Mouse (Mus musculus): Measurements from ENCODE around the gene Ropn1.
A peak's percentile ranks its signal among the peaks of the same experiment; 100 is the strongest.

The Ropn1 gene

DNA sequence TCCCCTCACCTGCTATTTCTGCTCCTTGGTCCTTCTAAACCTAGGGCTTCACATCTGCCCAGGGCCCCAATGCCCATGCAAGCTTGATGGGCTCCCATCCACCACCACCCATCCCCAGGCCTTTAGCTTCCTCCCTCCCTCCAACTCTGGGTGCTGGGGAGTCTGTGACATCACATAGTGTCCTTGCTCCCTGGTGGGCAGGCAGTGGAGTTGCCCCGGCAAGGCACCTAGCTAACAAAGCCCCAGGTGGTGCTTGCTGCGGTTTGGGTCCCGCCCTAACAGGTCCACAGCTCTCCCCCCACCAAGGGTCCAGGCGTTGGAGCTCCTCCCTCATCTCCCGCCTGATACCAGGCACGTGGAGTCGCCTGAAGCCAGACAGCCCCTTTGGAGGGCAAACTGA is at the start of gene Ropn1:
Gene Ropn1 (plus strand): TSS at position 301 of the 400 bp plus-strand sequence.
- DNase-seq (ENCODE audit: low spot score): no peak

DNA sequence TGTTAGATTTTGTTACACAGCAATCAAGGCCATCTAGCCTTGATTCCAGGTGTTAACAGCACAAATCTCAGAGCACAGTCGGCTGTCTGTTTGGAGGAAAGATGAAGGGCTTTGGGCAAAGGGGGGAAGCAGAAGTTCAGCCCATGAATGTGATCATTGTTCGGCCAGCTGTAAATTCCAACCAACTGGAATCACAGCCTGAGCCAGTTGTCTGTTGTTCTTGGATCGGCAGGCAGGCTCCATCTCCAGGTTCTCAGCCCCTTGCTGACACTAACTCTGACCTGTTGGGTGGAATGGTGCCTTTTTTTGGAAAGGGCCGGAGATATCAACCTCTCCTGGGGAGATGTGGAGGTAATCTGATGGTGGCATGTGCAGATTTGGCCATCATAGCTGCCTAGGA is 47.8 kb upstream of the Ropn1 start:
- DNase-seq (ENCODE audit: low spot score): peak; percentile 14

DNA sequence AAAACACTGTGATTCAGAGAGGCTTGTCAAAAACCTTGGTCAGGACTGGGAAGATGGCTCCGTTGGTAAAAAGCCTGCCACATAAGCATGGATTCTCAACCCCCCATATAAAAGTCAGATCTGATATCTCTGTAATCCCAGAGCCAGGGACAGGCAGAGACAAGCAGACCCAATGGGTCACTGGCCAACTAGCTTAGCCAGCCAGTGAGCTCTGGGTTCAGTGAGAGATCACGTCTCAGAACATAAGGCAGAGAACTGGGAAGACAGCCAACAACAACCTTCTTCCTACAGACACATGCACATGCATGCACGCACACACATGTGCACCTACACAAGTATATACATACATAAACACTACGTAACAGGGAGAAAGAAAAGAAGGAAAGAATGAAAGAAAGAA is 46.6 kb upstream of the Ropn1 start:
- DNase-seq (ENCODE audit: low spot score): no peak

DNA sequence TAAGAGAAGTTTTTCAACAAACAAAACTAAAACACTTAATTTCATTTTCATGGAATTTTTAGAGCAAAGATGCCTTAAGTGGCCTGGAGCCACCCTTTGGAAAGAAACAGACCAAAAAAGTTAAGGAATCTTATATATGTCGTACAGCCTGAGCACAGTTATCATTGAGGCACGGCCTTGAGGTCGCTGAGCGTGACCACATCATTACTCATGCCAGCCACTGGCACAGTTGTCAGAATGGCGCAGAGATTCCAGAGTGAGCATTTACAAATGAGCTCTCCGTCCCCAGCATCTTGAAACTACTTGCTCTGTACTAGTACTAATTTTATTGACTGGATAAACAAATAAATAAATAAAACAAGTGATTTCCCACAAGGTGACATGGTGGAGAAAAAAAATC is 45.9 kb upstream of the Ropn1 start:
- DNase-seq (ENCODE audit: low spot score): no peak

DNA sequence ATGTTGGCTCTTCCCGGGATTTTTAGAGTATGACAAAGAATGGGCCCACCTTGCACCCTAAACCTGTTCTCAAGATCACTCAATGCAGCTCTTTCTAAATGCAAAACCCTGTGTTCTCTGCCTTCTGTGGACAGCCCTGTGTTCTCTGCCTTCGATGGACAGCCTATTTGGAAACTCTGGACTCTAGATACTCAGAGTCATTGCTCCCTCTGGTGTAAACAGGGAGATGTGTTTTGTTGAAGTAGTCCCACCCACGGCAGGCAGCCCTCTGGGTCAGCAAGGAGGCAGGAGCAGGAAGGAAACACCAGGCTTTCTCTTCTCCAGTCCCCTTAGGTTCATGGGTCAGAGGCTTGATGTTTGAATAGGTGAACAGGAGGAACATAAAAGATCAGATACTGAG is 44.0 kb upstream of the Ropn1 start:
- DNase-seq (ENCODE audit: low spot score): peak; percentile 59

DNA sequence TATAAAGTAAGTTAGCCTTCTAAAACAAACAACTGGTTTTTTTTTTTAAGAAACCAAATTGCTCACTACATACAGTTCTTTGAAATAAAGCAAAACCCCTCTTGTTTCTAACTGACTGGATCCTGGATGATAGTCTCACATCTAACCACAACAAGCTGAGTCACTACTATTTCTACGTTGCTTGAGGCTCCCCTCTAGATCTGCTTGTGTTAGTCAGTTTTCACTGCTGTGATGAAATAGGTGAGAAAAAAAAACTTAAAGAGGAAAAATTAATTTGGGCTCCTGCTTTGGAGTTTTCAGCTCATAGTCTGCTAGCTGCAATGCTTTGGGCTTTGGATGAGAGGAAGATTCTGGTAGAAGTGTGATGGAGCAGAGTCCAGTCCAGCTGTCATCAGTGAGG is 39.6 kb upstream of the Ropn1 start:
- no peak for DNase-seq (ENCODE audit: low spot score)

DNA sequence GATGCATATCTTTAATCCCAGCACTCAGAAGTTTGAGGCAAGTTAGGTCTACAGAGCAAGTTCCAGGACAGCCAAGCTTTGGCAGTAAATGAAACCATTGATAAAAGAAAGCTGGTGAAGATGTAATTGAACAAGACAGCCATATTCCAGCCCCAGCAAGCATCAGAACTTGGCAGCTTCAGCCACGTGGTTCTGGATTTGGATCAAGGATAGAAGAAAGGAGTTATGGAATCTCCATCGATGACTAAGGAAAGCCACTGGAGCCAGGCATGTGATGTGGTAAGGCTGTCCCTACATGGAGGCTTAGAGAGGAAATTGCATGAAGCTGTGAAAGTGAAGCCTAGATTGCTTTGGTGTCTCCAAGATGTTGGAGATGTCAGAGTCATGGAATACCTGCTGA is 35.7 kb upstream of the Ropn1 start:
- DNase-seq (ENCODE audit: low spot score): no peak

DNA sequence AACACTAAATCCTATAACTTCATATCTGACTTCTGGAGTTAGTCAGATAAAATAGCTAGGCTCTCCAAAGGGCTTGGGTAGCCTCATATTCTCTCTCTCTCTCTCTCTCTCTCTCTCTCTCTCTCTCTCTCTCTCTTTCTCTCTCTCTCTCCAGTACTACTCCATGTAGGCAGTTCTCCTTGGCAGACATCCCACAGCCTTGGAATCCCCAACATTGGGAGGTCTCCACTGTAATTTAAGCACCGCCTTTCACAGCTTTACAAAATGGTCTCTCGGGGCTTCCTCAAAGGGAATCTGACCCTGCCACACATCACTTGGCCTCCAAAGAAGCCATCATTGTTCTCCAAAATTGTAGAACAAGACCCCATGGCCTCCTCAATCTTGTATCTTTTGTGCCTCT is 22.1 kb upstream of the Ropn1 start:
- DNase-seq (ENCODE audit: low spot score): no peak

DNA sequence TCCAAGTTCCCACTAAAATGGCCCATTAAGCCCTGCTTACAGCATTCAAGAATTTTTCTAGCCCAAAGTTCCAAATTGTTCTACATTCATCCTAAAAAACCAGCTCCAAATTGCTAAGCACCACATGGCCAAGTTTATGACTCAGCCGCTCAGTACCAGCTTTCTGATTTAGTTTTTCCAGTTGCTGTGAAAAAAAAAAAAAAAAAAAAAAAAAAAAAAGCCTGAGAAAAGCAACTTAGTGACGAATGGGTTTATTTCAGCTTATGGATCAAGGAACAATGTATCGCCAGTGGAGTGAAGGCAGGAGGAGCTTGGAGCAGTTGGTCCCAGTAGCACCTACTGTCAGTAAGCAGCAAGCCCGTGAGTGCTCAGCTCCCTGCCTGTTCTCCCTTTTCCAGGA is 21.3 kb upstream of the Ropn1 start:
- DNase-seq (ENCODE audit: low spot score): no peak

DNA sequence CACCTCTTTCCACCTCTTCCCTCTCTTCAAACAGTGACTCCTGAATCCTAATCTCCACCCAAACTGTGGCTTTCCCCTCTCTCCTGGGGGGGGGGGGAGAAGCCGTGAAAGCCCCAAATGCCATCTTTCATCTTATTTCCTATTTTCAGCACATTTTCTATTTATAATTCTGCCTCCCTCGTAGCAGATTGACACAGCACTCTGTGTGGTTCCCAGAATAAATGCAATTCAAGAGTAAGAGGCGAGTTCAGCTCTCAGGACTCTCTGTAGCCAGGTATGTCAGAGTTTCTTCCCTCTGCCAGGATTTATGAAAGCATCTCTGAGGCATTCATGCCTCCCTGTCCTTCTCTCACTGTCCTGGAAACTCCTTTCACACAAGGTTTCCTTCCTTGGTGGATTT is 14.2 kb upstream of the Ropn1 start:
- no peak for DNase-seq (ENCODE audit: low spot score)

DNA sequence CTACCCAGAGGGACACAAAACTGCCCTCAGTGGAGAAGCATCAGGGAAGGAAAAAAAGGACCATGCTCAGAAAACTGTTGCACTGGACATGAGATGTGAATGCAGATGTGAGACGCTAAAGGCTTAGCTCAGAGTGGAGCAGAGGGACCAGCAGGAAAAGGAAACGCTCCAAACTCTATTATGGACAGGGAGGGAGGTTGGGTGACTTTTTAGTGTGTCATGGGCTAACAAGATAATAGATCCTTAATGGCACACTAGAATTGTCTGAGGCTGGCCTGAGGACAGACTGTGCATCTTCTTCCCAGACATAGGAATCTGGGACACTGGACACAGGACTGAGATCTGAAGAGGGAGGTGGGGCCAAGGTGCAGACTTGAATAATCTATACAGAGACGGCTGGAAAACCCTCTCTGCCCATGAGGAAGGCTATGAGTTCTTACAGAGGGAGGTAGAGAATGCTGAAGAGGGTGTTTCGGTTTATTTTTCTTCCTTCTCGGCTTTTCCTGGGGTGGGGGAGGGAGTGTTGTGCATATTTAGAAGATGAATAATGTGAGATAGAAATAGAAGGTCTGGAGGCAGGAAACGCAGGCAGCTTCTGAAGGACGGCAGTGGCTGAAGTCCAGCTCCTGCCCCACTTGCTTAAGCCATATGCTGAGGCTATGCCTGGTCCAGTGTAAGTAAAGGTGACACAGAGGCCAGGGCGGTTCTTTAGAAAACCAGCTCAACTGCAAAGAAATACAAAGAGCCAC is 6.0 kb upstream of the Ropn1 start:
- no peak for DNase-seq (ENCODE audit: low spot score)

DNA sequence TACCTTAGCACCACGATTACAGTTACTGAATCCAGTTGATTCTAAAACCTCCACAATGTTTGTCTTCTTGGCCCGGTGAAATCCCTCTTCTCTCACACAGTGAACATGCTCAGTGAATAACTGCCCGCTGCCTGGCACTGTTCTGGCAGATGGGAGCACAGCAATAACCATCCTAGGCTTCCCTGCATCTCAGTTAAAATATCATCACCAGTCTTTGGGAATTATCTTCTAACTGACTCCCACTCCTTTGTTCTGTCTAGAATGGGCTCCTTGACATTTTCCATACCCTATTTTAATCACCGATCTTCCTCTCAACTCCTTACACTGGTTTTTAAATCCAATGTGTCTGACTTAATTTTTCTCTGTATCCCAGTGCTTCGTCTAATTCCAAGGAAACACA is 3.3 kb downstream of the Ropn1 start:
- no peak for DNase-seq (ENCODE audit: low spot score)

DNA sequence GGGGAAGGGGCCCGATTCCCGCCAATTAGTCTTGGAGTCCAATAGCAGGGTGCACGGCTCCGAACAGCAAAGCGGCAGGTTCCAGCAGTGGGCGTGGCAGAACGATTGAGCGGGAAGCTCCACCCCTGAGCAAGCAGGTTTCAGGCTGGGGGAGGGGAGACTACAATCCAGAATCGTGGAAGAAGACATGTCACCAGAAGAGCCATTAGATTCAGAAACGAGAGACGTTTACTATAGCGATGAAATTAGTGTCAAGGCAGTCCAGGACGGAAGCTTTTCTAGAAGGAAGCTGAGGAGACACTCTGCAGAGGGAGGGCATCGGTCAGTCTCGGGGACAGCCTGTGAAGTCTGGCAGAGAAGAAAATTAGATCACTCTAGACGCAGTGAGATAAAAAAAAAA is 7.8 kb downstream of the Ropn1 start:
- DNase-seq (ENCODE audit: low spot score): peak; percentile 56

DNA sequence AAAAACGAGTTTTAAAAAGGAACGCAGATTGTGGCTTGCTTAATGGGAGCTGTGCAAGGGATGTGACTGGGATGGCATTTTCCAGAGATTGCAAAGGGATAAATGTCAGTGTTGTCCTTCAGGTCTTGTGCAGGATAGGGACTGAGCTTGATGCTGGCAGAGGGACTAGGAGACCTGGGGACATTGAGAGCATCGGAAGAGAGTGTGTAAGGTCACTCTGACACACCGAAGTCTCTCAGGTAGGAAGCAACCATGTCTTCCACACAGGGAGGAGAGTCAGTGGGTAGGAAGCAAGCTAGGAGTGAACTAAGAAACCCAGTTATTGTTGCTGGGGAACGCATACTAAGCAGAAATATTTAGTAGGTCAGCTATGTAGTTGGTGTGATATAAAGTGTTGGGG is 8.3 kb downstream of the Ropn1 start:
- no peak for DNase-seq (ENCODE audit: low spot score)

DNA sequence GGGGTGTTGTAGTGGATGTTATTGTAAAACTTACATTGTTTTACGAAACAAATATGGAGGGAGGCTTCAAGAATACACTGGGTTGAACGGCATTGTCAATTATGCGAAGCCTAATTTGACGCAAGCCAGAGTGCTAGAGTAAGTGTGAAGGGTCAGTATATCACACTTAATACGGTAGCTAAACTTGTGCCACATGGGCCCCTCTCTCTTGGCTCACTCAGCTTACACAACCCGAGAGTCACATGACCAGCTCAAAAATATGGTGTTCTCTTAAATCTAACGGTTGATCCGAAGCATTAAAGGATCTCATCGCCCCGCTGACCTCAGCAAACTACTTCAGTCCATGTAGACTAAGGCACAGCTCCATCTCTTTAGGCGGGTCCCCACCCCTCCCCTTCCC is 8.7 kb downstream of the Ropn1 start:
- DNase-seq (ENCODE audit: low spot score): peak; percentile 72

DNA sequence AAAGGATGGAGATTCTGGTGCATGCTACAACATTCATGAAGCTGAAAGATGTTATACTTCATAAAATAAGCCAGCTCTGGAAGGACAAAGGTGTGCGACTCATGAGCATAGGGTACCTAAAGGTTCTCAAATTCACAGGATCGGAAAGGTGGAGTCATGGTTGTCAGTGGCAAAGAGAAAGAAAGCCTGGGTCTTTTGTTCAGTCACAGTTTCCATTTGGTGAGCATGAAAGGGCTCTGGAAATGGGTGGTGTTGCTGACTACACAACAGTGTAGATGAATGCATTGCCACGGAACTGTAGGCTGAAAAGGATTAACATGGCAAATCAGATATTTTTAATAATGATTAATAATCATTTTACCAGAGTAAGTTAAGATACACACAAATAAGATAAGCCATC is 14.8 kb downstream of the Ropn1 start:
- no peak for DNase-seq (ENCODE audit: low spot score)

DNA sequence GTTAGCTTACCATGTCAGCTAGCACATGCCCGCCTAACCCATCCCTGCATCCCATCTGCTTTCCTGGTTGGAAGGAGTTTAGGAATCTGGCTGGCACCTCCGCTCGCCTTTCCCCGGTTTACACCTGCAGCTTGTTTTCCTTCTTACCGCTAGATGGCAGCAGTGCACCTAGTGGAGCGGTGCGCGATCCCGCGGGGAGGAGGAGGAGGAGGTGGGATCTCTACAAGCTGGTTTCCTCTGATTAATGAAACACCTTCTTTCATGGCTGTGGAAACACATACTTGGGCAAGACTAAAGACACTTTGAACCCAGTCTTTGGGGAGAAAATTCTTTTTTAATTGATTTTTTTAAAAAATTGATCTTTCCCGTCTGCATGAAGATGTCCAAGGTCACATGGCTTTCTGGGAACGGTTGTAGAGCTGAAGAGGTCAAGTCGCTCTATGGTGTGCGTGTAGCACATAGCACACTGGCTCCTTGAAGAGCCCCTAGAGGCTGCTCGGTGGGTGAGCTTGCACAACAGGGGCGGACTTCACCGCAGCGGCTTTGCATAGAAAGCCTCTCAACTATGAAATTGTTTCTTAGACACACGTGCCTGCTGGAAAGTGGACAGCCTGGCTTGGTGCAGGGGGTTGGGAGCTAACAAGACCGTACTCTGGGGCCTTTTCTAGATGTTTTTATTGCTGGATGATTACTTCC is 17.5 kb downstream of the Ropn1 start:
- DNase-seq (ENCODE audit: low spot score): peak; percentile 87

DNA sequence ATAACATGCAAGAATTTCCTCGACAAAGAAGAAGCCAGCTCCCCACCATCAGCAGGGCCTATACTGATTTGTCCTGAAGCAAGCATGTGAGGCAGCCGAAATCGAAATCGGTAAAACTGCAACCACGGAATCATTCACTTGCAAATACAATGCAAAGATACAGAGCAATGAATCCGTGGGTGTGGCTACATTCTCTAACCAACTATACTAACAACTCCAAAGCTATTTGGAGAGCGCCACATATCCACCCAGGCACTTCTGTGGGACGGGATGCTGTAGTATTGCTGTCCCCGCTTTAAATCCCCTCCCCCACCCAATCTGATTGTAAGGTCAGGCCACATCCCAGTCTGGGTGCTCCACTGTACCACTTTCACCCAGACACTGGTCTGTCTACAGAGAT is 18.6 kb downstream of the Ropn1 start:
- DNase-seq (ENCODE audit: low spot score): no peak

DNA sequence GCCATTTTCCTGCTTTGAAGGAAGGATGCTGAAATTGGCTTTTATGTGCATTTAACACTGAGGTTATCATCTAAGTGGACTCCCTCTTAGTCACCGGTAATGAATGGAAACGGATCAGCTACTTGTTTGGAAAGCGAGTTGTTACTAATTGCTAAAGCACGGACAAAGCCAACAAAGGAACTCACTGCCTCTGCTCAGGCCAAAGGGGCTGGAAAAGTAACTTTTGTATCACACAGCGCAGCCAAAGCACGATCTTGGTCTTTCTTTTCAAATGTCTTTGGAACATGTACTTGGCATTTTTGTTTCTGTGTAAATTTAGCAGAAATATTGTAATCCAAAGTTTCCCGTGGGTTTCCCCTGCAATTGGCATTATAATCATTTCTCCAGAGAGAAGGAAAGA is 22.2 kb downstream of the Ropn1 start:
- DNase-seq (ENCODE audit: low spot score): no peak

DNA sequence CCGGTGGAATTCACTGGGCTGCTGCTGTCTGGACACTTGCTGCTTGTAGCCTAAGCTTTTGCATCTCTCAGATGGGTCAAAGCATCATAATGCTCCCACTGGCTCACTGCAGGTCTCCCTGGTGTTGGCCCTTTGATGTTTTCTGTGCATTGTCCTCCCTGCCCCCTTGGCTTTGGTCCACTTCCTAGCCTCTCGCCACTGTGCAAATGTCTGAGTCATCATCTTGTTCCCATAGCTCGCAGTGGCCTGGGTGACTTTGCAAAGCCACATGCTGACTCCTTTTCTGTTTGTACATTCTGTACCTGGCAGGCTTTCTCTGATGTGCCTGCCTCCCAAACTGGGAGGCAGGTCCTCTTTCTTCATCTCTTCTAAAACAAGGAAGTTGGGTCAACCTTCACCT is 23.1 kb downstream of the Ropn1 start:
- DNase-seq (ENCODE audit: low spot score): no peak

DNA sequence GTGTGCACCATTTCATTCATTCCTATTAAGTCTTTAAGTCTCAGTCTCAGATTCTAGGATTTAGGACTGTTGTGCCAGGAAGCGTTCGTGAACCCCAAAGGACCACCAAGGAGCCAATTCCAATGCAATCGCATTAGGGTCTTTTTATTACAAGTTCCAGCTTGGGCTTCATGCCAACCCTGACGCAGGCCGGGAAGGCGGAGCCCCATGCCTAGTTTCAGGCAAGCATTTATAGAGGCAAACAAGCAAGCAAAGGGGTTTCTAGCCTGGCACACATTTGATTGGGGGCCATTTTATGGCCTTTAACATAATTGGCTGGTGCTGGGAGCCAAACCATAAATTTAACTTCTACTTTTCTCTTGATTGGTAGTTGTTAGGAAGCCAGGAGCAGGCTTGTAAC is 24.6 kb downstream of the Ropn1 start:
- DNase-seq (ENCODE audit: low spot score): no peak

DNA sequence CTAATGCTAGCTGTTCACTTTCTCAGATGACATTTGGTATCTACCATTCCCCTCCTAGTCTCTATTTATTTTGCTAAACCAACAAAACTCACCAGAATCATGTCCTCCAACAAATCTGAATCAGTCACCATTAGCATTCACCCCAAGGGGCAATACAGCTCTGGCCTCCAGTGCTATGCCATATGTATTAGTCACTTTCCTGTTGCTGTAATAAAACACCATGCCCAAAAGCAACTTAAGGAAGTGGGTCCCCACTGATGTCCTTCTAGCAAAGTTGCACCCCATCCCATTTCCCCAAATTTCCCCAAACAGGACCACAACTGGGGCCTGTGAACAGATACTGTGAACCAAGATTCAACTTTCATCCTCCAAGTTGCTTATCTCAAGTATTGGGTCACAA is 32.1 kb downstream of the Ropn1 start:
- DNase-seq (ENCODE audit: low spot score): no peak

DNA sequence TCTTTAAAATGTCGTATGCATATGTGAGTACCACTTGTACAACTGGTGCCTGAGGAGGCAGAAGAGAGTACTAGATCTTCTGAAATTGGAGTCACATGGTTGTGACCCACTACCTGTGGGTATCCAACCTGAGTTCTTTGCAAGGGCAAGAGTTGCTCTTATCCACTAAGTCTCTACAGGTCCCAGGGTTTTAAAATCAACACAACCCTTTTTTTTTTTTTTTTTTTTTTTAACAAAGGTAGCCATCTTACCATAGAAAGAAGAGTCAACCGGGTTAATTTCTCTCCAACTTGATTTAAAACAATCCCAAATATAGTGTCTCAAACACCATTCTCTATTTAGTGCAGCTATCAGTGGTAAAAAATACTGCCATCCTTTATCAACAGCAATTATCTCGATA is 40.2 kb downstream of the Ropn1 start:
- DNase-seq (ENCODE audit: low spot score): no peak
